Mouse (Mus musculus) liver, embryonic 14.5 days (tissue): Measurements from ENCODE around the gene Tor1b. TPM values are rescaled to one million over a fixed set of nuclear protein-coding genes. Genes with fewer than 3 reads are reported as not detected.

Experiments used
- ATAC-seq: fragments of 200-750 bp; cut with Nextera tagmentation; 2 replicates; pipeline ENCODE4 v1.8.0; 2017; ENCODE audit warnings: moderate number of reproducible peaks, mild to moderate bottlenecking, moderate library complexity; ENCODE audit not compliant: insufficient read depth
- DNase-seq, 3 experiments: peaks; one replicate each; pipeline ENCODE4 v3.0.0-alpha.2; 2012 to 2013; ENCODE audit warnings: low read depth in 3 of 3, low spot score in 3 of 3
- H3K27ac ChIP-seq: fragments of 300-500 bp; sonication (generic); 2 replicates; pipeline ENCODE4 v1.5.1; 2014; ENCODE audit warnings: moderate library complexity, mild to moderate bottlenecking, control low read depth, inconsistent platforms
- H3K27me3 ChIP-seq: fragments of 300-500 bp; sonication (generic); 2 replicates; pipeline ENCODE4 v1.6.1; 2014; ENCODE audit warnings: mild to moderate bottlenecking, low read length, moderate library complexity; ENCODE audit not compliant: control insufficient read depth, insufficient read depth
- H3K36me3 ChIP-seq: fragments of 300-500 bp; sonication (generic); replicated peaks from 2 replicates; pipeline ENCODE4 v1.6.1; 2014; ENCODE audit warnings: low read depth; ENCODE audit not compliant: control insufficient read depth, insufficient read depth
- H3K4me1 ChIP-seq, 2 experiments: fragments of 200-500 bp in 1 of 2; fragments of 300-500 bp in 1 of 2; sonication (generic) in 1 of 2; replicated peaks; 2 replicates each; pipeline ENCODE4 v1.6.1; 2012 to 2014; ENCODE audit warnings: antibody characterized with exemption in 1 of 2, inconsistent platforms in 1 of 2, low read length in 1 of 2; ENCODE audit not compliant: control insufficient read depth in 2 of 2, insufficient read depth in 2 of 2
- H3K4me2 ChIP-seq: fragments of 300-500 bp; sonication (generic); 2 replicates; pipeline ENCODE4 v1.6.1; 2014; ENCODE audit warnings: low read depth, mild to moderate bottlenecking, control low read depth, moderate library complexity
- H3K4me3 ChIP-seq, 2 experiments: fragments of 200-500 bp in 1 of 2; fragments of 300-500 bp in 1 of 2; sonication (generic) in 1 of 2; 2 replicates each; pipeline ENCODE4 v1.5.1; 2012 to 2014; ENCODE audit warnings: low read depth in 2 of 2, low read length in 2 of 2, mild to moderate bottlenecking in 2 of 2, control low read depth in 1 of 2, inconsistent platforms in 1 of 2, moderate library complexity in 1 of 2; ENCODE audit not compliant: insufficient read depth in 1 of 2
- H3K9ac ChIP-seq: fragments of 300-500 bp; sonication (generic); replicated peaks from 2 replicates; pipeline ENCODE4 v1.6.1; 2014; ENCODE audit warnings: mild to moderate bottlenecking, control low read depth, moderate library complexity
- H3K9me3 ChIP-seq: fragments of 300-500 bp; sonication (generic); 2 replicates; pipeline ENCODE4 v1.6.1; 2016; ENCODE audit warnings: low read length, mixed read lengths; ENCODE audit not compliant: control insufficient read depth
- CTCF ChIP-seq: IDR thresholded peaks from 2 replicates; pipeline ENCODE4 v1.5.1; 2016; ENCODE audit warnings: antibody characterized with exemption, low read depth, control low read depth
- EP300 ChIP-seq: IDR thresholded peaks from 2 replicates; pipeline ENCODE4 v1.6.1; 2016; ENCODE audit warnings: antibody characterized with exemption, low read depth
- WGBS: fragments of 180-500 bp; shearing (Covaris S2); extraction: QIAGEN DNeasy Blood & Tissue Kit; methylation state at CpG from one replicate; pipeline ENCODE4 v1.1.7; 2014; ENCODE audit not compliant: insufficient replicate concordance; 5-methylcytosine and 5-hydroxymethylcytosine counted together
- polyA plus RNA-seq, 2 experiments: library from polyadenylated mRNA; depleted of rRNA in 1 of 2; stranded (reverse) in 1 of 2; unstranded in 1 of 2; fragments of >200 nt; fragmentation: Nextera tagmentation in 1 of 2; extraction: Ambion mirVana in 1 of 2; gene quantifications; 2 replicates each; pipeline versions ENCODE4 v1.2.1 to v1.2.3; 2012 to 2014

The Tor1b gene
- polyA plus RNA-seq, 2 experiments, result 14.6 to 14.7 TPM

GRCm38 (mm10) chr2:30926381-30926780 lies 26.4 kb upstream of the Tor1b start:
- Histone ChIP-seq H3K4me2 (no peak overlapping the region), H3K4me3 (no peak overlapping the region), H3K4me1 (peaks cover 15 to 16% of the 10 kb centered on the region in 2 experiments), H3K36me3 (no peaks in the 10 kb centered on the region), H3K9me3 (no peaks in the 10 kb centered on the region), H3K27me3 (no peaks in the 10 kb centered on the region), H3K9ac (no peak overlapping the region), H3K27ac (no peak overlapping the region)
- DNase-seq (no peak), ATAC-seq (no peak)
- WGBS, result 68% methylated on average over 4 of the region's 4 CpGs
- TF ChIP-seq EP300 (no peak), CTCF (no peak)

- ATAC-seq, result no peak
- no peak for TF ChIP-seq CTCF
- TF ChIP-seq EP300, result no peak
Measured at GRCm38 (mm10) chr2:30927151-30927781, 25.5 kb upstream of the Tor1b start.

GRCm38 (mm10) chr2:30927844-30928628 lies 24.7 kb upstream of the Tor1b start:
- WGBS, result 20% methylated on average over 14 of the region's 14 CpGs
- ATAC-seq (peak; percentile 57; the same call in 1 of the 2 replicates), DNase-seq (peak; percentile 64 to 67 (median 66))
- Histone ChIP-seq H3K27ac (peak overlapping the region; percentile 53), H3K27me3 (no peaks in the 10 kb centered on the region), H3K9ac (no peak overlapping the region), H3K9me3 (no peaks in the 10 kb centered on the region), H3K4me1 (peaks cover 15 to 16% of the 10 kb centered on the region in 2 experiments), H3K4me2 (peak overlapping the region; percentile 74), H3K4me3 (no peak overlapping the region), H3K36me3 (no peaks in the 10 kb centered on the region)
- TF ChIP-seq EP300, result no peak
- TF ChIP-seq CTCF, result peak; percentile 96

More at GRCm38 (mm10) chr2:30927151-30927781, 25.5 kb upstream of the Tor1b start:
- Histone ChIP-seq H3K36me3 (no peaks in the 10 kb centered on the region), H3K9ac (no peak overlapping the region), H3K9me3 (no peaks in the 10 kb centered on the region), H3K27me3 (no peaks in the 10 kb centered on the region), H3K4me1 (peaks cover 15 to 16% of the 10 kb centered on the region in 2 experiments), H3K27ac (no peak overlapping the region), H3K4me2 (no peak overlapping the region), H3K4me3 (no peak overlapping the region)
- 56% methylated on average over 9 of the region's 9 CpGs for WGBS
- DNase-seq, result no peak

GRCm38 (mm10) chr2:30928893-30929482 lies 23.8 kb upstream of the Tor1b start:
- TF ChIP-seq CTCF (no peak), EP300 (no peak)
- DNase-seq (peak; percentile 75 to 80 (median 77)), ATAC-seq (peak; percentile 91)
- peak overlapping the region; percentile 74 for H3K4me2 ChIP-seq
- peak overlapping the region; percentile 31 to 43 for H3K4me3 ChIP-seq
- no peaks in the 10 kb centered on the region for H3K27me3 ChIP-seq
- H3K27ac ChIP-seq, result peak overlapping the region; percentile 53
- peaks cover 15 to 16% of the 10 kb centered on the region in 2 experiments for H3K4me1 ChIP-seq
- 14% methylated on average over 12 of the region's 12 CpGs for WGBS
- H3K9me3 ChIP-seq, result no peaks in the 10 kb centered on the region
- H3K36me3 ChIP-seq, result no peaks in the 10 kb centered on the region
- H3K9ac ChIP-seq, result peak overlapping the region; percentile 45
